Mouse (Mus musculus) limb, embryonic 10.5 days (tissue): ENCODE results near the gene Hspa12b. TPM values are rescaled to one million over a fixed set of nuclear protein-coding genes. Genes with fewer than 3 reads are reported as not detected.

ENCODE experiments used
- DNase-seq: peaks from one replicate; pipeline ENCODE4 v3.0.0-alpha.2; 2017; ENCODE audit warnings: low spot score
- H3K27ac ChIP-seq: fragments of 300-500 bp; sonication (generic); 2 replicates; pipeline ENCODE4 v1.5.1; 2016; ENCODE audit warnings: mild to moderate bottlenecking
- H3K27me3 ChIP-seq: fragments of 300-500 bp; sonication (generic); 2 replicates; pipeline ENCODE4 v1.6.1; 2016; ENCODE audit warnings: low read depth, mild to moderate bottlenecking; ENCODE audit not compliant: poor library complexity, severe bottlenecking
- H3K36me3 ChIP-seq: fragments of 300-500 bp; sonication (generic); 2 replicates; pipeline ENCODE4 v1.6.1; 2016; ENCODE audit warnings: mild to moderate bottlenecking, moderate library complexity
- H3K4me1 ChIP-seq: fragments of 300-500 bp; sonication (generic); 2 replicates; pipeline ENCODE4 v1.6.1; 2016
- H3K4me3 ChIP-seq: fragments of 300-500 bp; sonication (generic); 2 replicates; pipeline ENCODE4 v1.5.1; 2016; ENCODE audit warnings: mild to moderate bottlenecking, moderate library complexity
- H3K9me3 ChIP-seq: fragments of 300-500 bp; sonication (generic); replicated peaks from 2 replicates; pipeline ENCODE4 v1.6.1; 2016; ENCODE audit warnings: mild to moderate bottlenecking
- WGBS: fragments of 180-500 bp; shearing (Covaris S2); methylation state at CpG from one replicate; pipeline ENCODE4 v1.1.7; 2016; 5-methylcytosine and 5-hydroxymethylcytosine counted together
- polyA plus RNA-seq: library from polyadenylated mRNA; unstranded; fragments of >200 nt; fragmentation: Nextera tagmentation; extraction: Ambion mirVana; gene quantifications from 2 replicates; pipeline ENCODE4 v1.2.1, GENCODE M21; 2016

The Hspa12b gene
- 14.8 and 19.7 TPM in 2 replicates for polyA plus RNA-seq

GRCm38 (mm10) chr2:131127161-131127730 is at the start of gene Hspa12b:
Hspa12b (plus strand) TSS chr2:131127280.
- peak within 1 kb of the TSS; percentile 78 for H3K4me3 ChIP-seq
- H3K27me3 ChIP-seq = 0 out of 2 replicates have a peak, but pooled peaks cover 4% of the 10 kb centered on the region
- DNase-seq = peak; percentile 89
- WGBS = under 1% methylated on average over 28 of the region's 28 CpGs
- H3K27ac ChIP-seq = peak within 1 kb of the TSS; percentile 97
- peaks cover 12% of the 10 kb centered on the region; the same call in 1 of the 2 replicates for H3K36me3 ChIP-seq
- no peaks in the 10 kb centered on the region for H3K9me3 ChIP-seq
- H3K4me1 ChIP-seq = peaks cover 45% of the 10 kb centered on the region

- no peak overlapping the region for H3K27ac ChIP-seq
- DNase-seq = no peak
- no peaks in the 10 kb centered on the region for H3K36me3 ChIP-seq
- H3K4me1 ChIP-seq = no peaks in the 10 kb centered on the region
- WGBS = 85% methylated on average over 5 of the region's 5 CpGs
- H3K9me3 ChIP-seq = no peaks in the 10 kb centered on the region
- 0 out of 2 replicates have a peak, but pooled peaks cover 6% of the 10 kb centered on the region for H3K27me3 ChIP-seq
- H3K4me3 ChIP-seq = no peak overlapping the region
Observed at GRCm38 (mm10) chr2:131080507-131080906, 46.6 kb upstream of the Hspa12b start.

- WGBS = 87% methylated on average over 4 of the region's 4 CpGs
- Histone ChIP-seq H3K4me1 (0 out of 2 replicates have a peak, but pooled peaks cover 4% of the 10 kb centered on the region), H3K27me3 (0 out of 2 replicates have a peak, but pooled peaks cover 6% of the 10 kb centered on the region), H3K4me3 (no peak overlapping the region), H3K36me3 (no peaks in the 10 kb centered on the region), H3K9me3 (no peaks in the 10 kb centered on the region), H3K27ac (no peak overlapping the region)
- no peak for DNase-seq
Observed at GRCm38 (mm10) chr2:131084206-131084605, 42.9 kb upstream of the Hspa12b start.

- no peak within 1 kb of the TSS for H3K4me3 ChIP-seq
- no peaks in the 10 kb centered on the region for H3K36me3 ChIP-seq
- H3K27ac ChIP-seq = no peak within 1 kb of the TSS
- WGBS = 90% methylated on average over 11 of the region's 11 CpGs
- no peak for DNase-seq
- H3K4me1 ChIP-seq = 0 out of 2 replicates have a peak, but pooled peaks cover 4% of the 10 kb centered on the region
- H3K27me3 ChIP-seq = 0 out of 2 replicates have a peak, but pooled peaks cover 1% of the 10 kb centered on the region
- no peaks in the 10 kb centered on the region for H3K9me3 ChIP-seq
Observed at GRCm38 (mm10) chr2:131086667-131087390, 40.3 kb upstream of the Hspa12b start, which contains the start of gene Siglec1. Siglec1 (minus strand) TSS chr2:131086765.

- H3K9me3 ChIP-seq = no peaks in the 10 kb centered on the region
- DNase-seq = no peak
- no peak overlapping the region for H3K27ac ChIP-seq
- H3K27me3 ChIP-seq = no peaks in the 10 kb centered on the region
- no peak overlapping the region for H3K4me3 ChIP-seq
- H3K4me1 ChIP-seq = 0 out of 2 replicates have a peak, but pooled peaks cover 4% of the 10 kb centered on the region
- no peaks in the 10 kb centered on the region for H3K36me3 ChIP-seq
- 78% methylated on average over 4 of the region's 4 CpGs for WGBS
Observed at GRCm38 (mm10) chr2:131088581-131088980, 38.5 kb upstream of the Hspa12b start.

- Histone ChIP-seq H3K4me1 (0 out of 2 replicates have a peak, but pooled peaks cover 4% of the 10 kb centered on the region), H3K36me3 (no peaks in the 10 kb centered on the region), H3K9me3 (no peaks in the 10 kb centered on the region), H3K27ac (no peak overlapping the region), H3K4me3 (no peak overlapping the region), H3K27me3 (no peaks in the 10 kb centered on the region)
- 79% methylated on average over 1 of the region's 1 CpGs for WGBS
- no peak for DNase-seq
Observed at GRCm38 (mm10) chr2:131089634-131090033, 37.4 kb upstream of the Hspa12b start.

- WGBS = 80% methylated on average over 3 of the region's 3 CpGs
- H3K4me1 ChIP-seq = peaks cover 5% of the 10 kb centered on the region; the same call in 1 of the 2 replicates
- H3K9me3 ChIP-seq = no peaks in the 10 kb centered on the region
- no peak overlapping the region for H3K27ac ChIP-seq
- no peak for DNase-seq
- no peaks in the 10 kb centered on the region for H3K36me3 ChIP-seq
- no peaks in the 10 kb centered on the region for H3K27me3 ChIP-seq
- no peak overlapping the region for H3K4me3 ChIP-seq
Observed at GRCm38 (mm10) chr2:131090852-131091251, 36.2 kb upstream of the Hspa12b start.

GRCm38 (mm10) chr2:131093577-131093976 is 33.5 kb upstream of the Hspa12b start:
- no peaks in the 10 kb centered on the region for H3K27me3 ChIP-seq
- no peaks in the 10 kb centered on the region for H3K36me3 ChIP-seq
- no peak for DNase-seq
- peaks cover 25% of the 10 kb centered on the region for H3K4me1 ChIP-seq
- H3K27ac ChIP-seq = no peak overlapping the region
- H3K4me3 ChIP-seq = no peak overlapping the region
- H3K9me3 ChIP-seq = no peaks in the 10 kb centered on the region
- WGBS = 89% methylated on average over 5 of the region's 5 CpGs

- peak; percentile 84 for DNase-seq
- H3K36me3 ChIP-seq = no peaks in the 10 kb centered on the region
- no peaks in the 10 kb centered on the region for H3K27me3 ChIP-seq
- WGBS = 0% methylated on average over 1 of the region's 1 CpGs
- H3K27ac ChIP-seq = no peak overlapping the region
- H3K4me1 ChIP-seq = peaks cover 25% of the 10 kb centered on the region
- H3K4me3 ChIP-seq = no peak overlapping the region
- no peaks in the 10 kb centered on the region for H3K9me3 ChIP-seq
Observed at GRCm38 (mm10) chr2:131094823-131095222, 32.3 kb upstream of the Hspa12b start.

- peak; percentile 72 for DNase-seq
- WGBS = 12% methylated on average over 9 of the region's 9 CpGs
- Histone ChIP-seq H3K27me3 (no peaks in the 10 kb centered on the region), H3K36me3 (no peaks in the 10 kb centered on the region), H3K4me1 (peaks cover 25% of the 10 kb centered on the region), H3K9me3 (no peaks in the 10 kb centered on the region), H3K4me3 (peak overlapping the region; percentile 34), H3K27ac (peak overlapping the region; percentile 86)
Observed at GRCm38 (mm10) chr2:131096101-131096795, 30.8 kb upstream of the Hspa12b start.

- no peak for DNase-seq
- H3K27ac ChIP-seq = peak overlapping the region; percentile 86
- no peaks in the 10 kb centered on the region for H3K27me3 ChIP-seq
- no peak overlapping the region for H3K4me3 ChIP-seq
- H3K4me1 ChIP-seq = peaks cover 25% of the 10 kb centered on the region
- H3K36me3 ChIP-seq = no peaks in the 10 kb centered on the region
- no peaks in the 10 kb centered on the region for H3K9me3 ChIP-seq
- 85% methylated on average over 4 of the region's 4 CpGs for WGBS
Observed at GRCm38 (mm10) chr2:131097087-131097486, 30.0 kb upstream of the Hspa12b start.

- Histone ChIP-seq H3K36me3 (no peaks in the 10 kb centered on the region), H3K9me3 (no peaks in the 10 kb centered on the region), H3K4me3 (no peak overlapping the region), H3K4me1 (peaks cover 16% of the 10 kb centered on the region), H3K27me3 (no peaks in the 10 kb centered on the region), H3K27ac (no peak overlapping the region)
- no peak for DNase-seq
- 52% methylated on average over 3 of the region's 3 CpGs for WGBS
Observed at GRCm38 (mm10) chr2:131101530-131101929, 25.6 kb upstream of the Hspa12b start.

- H3K27me3 ChIP-seq = no peaks in the 10 kb centered on the region
- no peak overlapping the region for H3K4me3 ChIP-seq
- no peaks in the 10 kb centered on the region for H3K36me3 ChIP-seq
- no peaks in the 10 kb centered on the region for H3K9me3 ChIP-seq
- 91% methylated on average over 4 of the region's 4 CpGs for WGBS
- H3K4me1 ChIP-seq = no peaks in the 10 kb centered on the region
- H3K27ac ChIP-seq = no peak overlapping the region
- no peak for DNase-seq
Observed at GRCm38 (mm10) chr2:131104021-131104420, 23.1 kb upstream of the Hspa12b start.
